Mouse (Mus musculus) embryo, embryonic 10 days (tissue): ENCODE data around the gene Lhfpl5.
A peak's percentile ranks its signal among the peaks of the same experiment; 100 is the strongest.

Experiments
- DNase-seq: peaks from one replicate; pipeline ENCODE4 v3.0.0-alpha.2; 2015; ENCODE audit warnings: low spot score

Gene Lhfpl5

GRCm38 (mm10) chr17:28572521-28572920, 2.9 kb upstream of the Lhfpl5 start:
- DNase-seq: no peak

DNA sequence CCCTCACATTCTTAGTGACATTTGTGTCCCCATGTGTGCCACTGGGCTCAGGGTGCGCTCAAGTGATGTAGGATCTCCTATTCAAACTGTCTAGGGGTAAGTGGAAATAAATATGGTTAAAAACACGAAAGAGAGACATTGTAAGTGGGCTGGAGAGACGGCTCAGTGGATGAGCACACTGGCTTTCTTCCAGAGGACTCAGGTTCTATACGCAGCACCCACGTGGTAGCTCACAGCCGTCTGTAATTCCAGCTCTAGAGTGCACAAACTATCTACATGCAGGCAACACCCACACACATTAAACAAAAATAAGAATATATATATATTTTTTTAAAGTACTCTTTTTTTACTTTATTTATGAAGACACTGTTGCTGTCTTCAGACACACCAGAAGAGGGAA, 2.5 kb upstream of the Lhfpl5 start:
- no peak for DNase-seq

DNA sequence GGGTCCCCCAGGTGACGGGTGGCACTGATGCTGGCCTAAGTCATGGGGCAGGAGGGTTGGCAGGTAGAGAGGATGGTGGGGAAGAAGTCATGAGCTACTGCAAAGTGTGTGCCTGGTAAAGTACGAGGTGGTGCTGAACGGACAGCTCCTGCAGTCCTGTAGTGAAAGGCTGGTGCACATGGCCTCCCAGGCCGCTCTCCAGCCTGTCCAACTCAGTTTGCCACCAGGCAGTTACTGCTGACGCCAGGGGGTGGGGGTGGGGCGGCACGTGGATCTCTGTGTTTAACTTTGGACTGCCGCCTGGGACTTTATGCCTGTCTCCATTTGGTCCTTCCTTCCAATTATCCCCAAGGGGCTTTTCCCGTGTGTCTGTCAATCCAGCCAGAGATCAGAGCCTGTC, 5.0 kb downstream of the Lhfpl5 start:
- peak; percentile 93 for DNase-seq

- no peak for DNase-seq
Observed at GRCm38 (mm10) chr17:28581056-28581455, 5.6 kb downstream of the Lhfpl5 start.

- no peak for DNase-seq
Observed at GRCm38 (mm10) chr17:28586509-28586908, 11.1 kb downstream of the Lhfpl5 start.

- DNase-seq: no peak
Observed at GRCm38 (mm10) chr17:28588591-28588990, 13.2 kb downstream of the Lhfpl5 start.

- DNase-seq: no peak
Observed at GRCm38 (mm10) chr17:28590596-28590995, 15.2 kb downstream of the Lhfpl5 start.

DNA sequence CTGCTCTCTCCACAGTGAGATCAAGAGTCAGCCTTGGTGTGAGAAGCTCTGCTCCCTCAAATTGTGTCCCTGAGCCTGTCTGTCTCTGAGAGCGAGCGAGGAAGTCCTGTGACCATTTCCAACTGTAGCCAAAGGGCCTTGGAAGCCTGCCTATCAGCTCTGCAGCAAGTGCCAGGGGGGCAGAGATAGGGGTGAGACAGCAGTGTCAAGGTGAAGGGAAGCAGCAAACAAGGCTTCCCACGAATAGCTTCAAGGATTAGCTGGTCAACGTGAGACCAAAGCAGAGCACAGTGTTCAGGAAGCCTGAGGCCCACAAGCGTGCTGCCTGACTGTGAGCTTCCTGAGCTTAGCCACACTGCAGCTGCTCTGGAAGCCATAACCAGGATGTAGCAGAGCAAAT, 16.0 kb downstream of the Lhfpl5 start:
- no peak for DNase-seq

DNA sequence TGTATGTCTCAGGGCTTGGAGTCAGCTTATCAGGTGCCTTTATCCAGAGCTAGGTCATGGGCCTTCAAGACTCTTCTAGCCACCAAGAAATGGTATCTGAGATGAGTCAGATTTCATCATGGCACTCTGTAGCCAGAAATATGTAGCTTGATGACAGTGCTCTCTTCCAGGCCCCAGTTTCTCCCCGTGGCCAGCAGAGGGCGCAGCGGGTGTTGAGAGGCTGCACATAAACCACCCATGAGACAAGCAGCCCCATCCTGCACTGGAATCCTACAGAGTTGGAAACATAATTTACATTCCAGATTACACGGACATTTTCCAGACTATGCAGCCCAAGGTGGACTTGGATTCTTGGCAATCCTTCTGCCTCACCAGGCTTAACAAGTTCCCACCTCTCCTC, 17.6 kb downstream of the Lhfpl5 start:
- DNase-seq: peak; percentile 84

GRCm38 (mm10) chr17:28593965-28594364, 18.5 kb downstream of the Lhfpl5 start:
- DNase-seq: no peak

- no peak for DNase-seq
Observed at GRCm38 (mm10) chr17:28600780-28601179, 25.3 kb downstream of the Lhfpl5 start.

- no peak for DNase-seq
Observed at GRCm38 (mm10) chr17:28601557-28602250, 26.3 kb downstream of the Lhfpl5 start.

GRCm38 (mm10) chr17:28609543-28609942, 34.1 kb downstream of the Lhfpl5 start:
- DNase-seq: no peak

- no peak for DNase-seq
Observed at GRCm38 (mm10) chr17:28612603-28613002, 37.2 kb downstream of the Lhfpl5 start.

DNA sequence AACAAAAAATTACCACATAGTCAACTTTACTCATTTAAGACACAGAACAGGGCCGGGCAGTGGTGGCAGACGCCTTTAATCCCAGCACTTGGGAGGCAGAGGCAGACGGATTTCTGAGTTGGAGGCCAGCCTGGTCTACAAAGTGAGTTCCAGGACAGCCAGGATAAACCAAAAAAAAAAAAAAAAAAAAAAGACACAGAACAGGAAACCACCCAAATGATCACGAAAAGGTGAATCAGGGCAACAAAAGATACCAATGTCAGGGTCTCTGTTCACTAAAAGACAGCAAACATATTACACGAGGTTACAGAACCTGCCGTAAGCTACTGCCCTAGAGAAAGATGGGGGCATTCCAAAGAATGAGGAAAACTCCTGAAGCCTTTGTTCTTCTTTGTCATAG, 37.7 kb downstream of the Lhfpl5 start:
- no peak for DNase-seq

GRCm38 (mm10) chr17:28615332-28615731, 39.9 kb downstream of the Lhfpl5 start:
- DNase-seq: no peak

GRCm38 (mm10) chr17:28617636-28618035, 42.2 kb downstream of the Lhfpl5 start:
- no peak for DNase-seq

DNA sequence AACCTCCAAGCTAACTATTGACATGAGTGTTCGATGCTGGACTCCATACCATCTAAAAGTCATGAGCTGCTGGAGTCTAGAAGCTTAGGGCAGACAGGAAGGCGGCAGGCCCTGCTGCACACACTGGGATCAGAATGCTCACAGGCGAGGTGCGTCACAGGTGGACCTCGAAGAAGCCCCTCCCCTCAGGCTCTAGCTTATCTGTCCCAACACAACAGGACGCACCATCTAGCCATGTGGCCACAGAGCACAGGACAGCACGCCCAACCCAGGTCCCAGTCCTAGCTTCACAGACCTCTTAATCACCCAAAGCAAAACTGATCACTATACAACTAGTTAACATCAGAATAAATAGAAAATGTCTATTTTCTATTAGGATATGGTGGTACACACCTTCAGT, 42.7 kb downstream of the Lhfpl5 start:
- peak; percentile 10 for DNase-seq

DNA sequence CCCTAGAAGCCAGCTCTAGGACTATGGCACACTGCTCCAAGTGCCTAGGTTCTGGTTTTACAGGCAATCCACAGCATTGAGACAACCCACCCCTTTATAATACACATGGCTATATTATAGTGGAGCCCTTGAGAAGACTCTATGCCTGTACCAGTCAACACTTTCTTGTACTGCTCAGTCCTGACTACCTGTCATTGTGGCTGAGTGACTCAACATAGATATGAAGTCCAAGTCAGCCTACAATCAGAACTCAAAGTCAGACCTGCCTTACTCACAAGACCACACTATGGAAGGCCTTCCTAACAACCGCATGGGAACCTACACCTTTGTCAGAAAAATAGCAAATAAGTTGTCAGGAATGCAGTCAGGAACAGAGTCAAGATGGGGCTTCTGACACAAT, 43.3 kb downstream of the Lhfpl5 start:
- DNase-seq: no peak

GRCm38 (mm10) chr17:28621381-28622299, 46.2 kb downstream of the Lhfpl5 start:
- peak; percentile 67 for DNase-seq

DNA sequence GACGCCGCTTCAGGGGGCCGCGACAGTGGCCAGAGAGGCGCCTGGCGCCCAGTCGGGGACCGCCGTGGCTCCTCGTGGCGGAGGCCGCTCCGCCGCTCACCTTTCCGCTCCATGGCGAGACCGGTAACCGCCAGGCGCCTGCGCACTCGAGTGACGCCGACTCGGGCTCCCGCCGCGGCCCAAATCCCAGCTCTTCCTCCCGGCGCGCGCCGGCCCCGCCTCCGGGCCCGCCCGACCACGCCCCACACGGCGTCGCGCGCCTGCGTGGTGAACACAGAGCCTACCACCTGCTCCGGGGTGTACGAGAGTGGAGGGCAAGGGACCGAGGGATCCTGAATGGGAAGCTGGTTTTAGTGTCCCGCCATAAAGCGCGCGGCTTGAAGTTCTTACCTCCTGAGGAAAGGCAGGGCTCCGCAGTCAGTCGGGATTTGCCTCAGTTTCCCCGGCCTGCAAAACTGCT, 46.9 kb downstream of the Lhfpl5 start, which contains the start of gene Srpk1:
Srpk1 (minus strand) TSS at position 410 of the 460 bp plus-strand sequence.
- peak; percentile 93 for DNase-seq

GRCm38 (mm10) chr17:28624841-28625240, 49.4 kb downstream of the Lhfpl5 start:
- no peak for DNase-seq

- no peak for DNase-seq
Observed at GRCm38 (mm10) chr17:28625327-28625726, 49.9 kb downstream of the Lhfpl5 start.
